Mouse (Mus musculus) ES-Bruce4 (cell line): ENCODE results near the gene Olfr633.

Source experiments
- CTCF ChIP-seq: IDR thresholded peaks from one replicate; pipeline ENCODE4 v1.8.1; 2011; ENCODE audit warnings: low read depth, low read length
- POLR2A ChIP-seq: IDR thresholded peaks from one replicate; pipeline ENCODE4 v1.8.1; 2011; ENCODE audit warnings: low read length; ENCODE audit not compliant: insufficient read depth

DNA sequence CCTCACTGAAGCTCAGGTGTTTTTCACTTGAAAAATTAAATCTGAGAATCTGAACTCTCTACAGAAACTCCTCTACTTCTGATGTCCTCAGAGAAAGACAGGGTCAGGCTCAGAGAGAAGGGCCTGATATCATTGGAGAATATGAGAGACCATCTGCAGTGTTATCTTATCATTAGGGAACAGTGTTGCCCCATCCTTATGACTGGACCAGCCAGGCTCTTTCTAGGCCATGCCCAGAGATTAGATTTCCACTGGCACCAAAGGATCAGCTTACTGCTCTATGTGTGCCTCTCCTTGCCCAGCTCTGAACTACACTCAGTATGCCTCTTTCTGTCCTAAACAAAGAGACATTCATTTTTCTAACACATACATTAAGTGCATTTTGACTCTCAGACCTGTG is 28.9 kb upstream of the Olfr633 start:
- TF ChIP-seq CTCF (no peak), POLR2A (no peak)
